Mouse (Mus musculus): ENCODE measurements around the gene Hils1. TPM values are rescaled to one million over a fixed set of nuclear protein-coding genes. Genes with fewer than 3 reads are reported as not detected.
A peak's percentile ranks its signal among the peaks of the same experiment; 100 is the strongest.

The Hils1 gene
- polyA plus RNA-seq, 1 experiment from 2014 or later: not detected

DNA sequence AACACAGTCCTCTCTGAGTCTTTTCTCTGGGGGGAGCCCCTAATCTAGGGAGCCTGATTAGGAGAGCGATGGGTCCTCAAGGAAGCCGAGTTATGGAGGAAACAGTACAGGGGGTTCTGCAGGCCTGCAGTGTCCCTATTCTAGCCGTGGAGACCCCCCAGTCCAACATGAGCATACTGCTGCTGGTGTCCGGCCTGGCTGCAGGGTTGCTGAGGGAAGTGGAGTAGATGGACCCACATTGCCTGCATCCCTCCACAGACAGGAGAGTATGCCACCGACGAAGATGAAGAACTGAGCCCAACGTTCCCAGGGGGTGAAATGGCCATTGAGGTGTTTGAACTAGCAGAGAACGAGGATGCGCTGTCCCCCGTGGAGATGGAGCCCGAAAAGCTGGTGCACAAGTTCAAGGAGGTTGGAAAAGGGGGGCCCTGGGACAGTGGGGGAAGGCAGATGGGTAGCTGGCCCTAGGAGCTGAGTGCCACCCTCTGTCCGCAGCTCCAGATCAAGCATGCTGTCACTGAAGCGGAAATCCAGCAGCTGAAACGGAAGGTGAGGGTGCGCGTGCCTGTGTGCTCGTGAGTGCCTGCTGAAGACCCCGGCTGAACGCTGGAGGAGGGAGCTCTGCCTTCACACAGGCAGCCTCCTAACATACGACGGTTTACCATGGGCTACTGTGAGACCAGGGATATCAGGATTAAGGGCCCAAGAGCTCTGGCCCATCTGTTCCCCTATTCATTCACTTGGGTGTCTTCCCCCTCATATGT is 34.4 kb downstream of the Hils1 start:
- Histone ChIP-seq H3K9me3 (replicated peaks; ENCODE audit: control insufficient read depth, low read length) (no peaks in the 10 kb centered on the region), H3K4me2 (ENCODE audit: low read depth, low read length) (no peak overlapping the region), H3K36me3 (replicated peaks; ENCODE audit: control insufficient read depth, insufficient read depth, low read depth, low read length) (peaks cover 18% of the 10 kb centered on the region), H3K4me3 (ENCODE audit: low read depth, low read length) (no peak overlapping the region), H3K4me1 (ENCODE audit: control insufficient read depth, insufficient read depth, low read length) (peaks cover 5% of the 10 kb centered on the region), H3K9ac (replicated peaks; ENCODE audit: low read length) (no peak overlapping the region), H3K27ac (replicated peaks; ENCODE audit: low read depth, low read length) (no peak overlapping the region), H3K27me3 (ENCODE audit: control insufficient read depth, insufficient read depth, low read length) (no peaks in the 10 kb centered on the region)
- DNase-seq (ENCODE audit: low spot score) (no peak), ATAC-seq (replicated peaks; ENCODE audit: insufficient number of reproducible peaks, low FRiP score, low TSS enrichment, low read depth) (no peak)
- 87% methylated on average over 21 of the region's 21 CpGs for WGBS

DNA sequence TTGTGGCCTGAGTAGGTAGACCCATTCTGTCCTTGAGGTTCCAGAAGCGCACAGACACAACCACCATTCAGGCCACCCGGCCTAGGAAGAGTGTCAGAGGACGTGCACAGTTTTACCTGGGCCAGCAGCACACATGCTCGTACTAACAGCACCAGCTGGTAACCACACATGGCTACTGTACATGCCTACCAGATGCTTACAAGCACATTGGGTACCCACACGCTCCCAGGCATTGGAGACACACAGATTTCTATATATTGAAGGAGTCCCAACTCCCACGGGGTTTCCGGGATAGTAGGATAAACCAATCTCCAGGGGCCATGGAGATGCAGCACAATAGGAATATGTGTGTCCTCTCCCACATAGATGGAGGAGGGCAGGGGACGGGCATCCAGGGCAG is 35.3 kb downstream of the Hils1 start:
- Histone ChIP-seq H3K36me3 (replicated peaks; ENCODE audit: control insufficient read depth, insufficient read depth, low read depth, low read length) (peaks cover 15% of the 10 kb centered on the region), H3K4me1 (ENCODE audit: control insufficient read depth, insufficient read depth, low read length) (peaks cover 5% of the 10 kb centered on the region), H3K9ac (replicated peaks; ENCODE audit: low read length) (no peak overlapping the region), H3K9me3 (replicated peaks; ENCODE audit: control insufficient read depth, low read length) (no peaks in the 10 kb centered on the region), H3K27me3 (ENCODE audit: control insufficient read depth, insufficient read depth, low read length) (no peaks in the 10 kb centered on the region), H3K4me2 (ENCODE audit: low read depth, low read length) (no peak overlapping the region), H3K4me3 (ENCODE audit: low read depth, low read length) (no peak overlapping the region), H3K27ac (replicated peaks; ENCODE audit: low read depth, low read length) (no peak overlapping the region)
- DNase-seq (ENCODE audit: low spot score) (no peak), ATAC-seq (replicated peaks; ENCODE audit: insufficient number of reproducible peaks, low FRiP score, low TSS enrichment, low read depth) (no peak)
- 95% methylated on average over 8 of the region's 8 CpGs for WGBS

DNA sequence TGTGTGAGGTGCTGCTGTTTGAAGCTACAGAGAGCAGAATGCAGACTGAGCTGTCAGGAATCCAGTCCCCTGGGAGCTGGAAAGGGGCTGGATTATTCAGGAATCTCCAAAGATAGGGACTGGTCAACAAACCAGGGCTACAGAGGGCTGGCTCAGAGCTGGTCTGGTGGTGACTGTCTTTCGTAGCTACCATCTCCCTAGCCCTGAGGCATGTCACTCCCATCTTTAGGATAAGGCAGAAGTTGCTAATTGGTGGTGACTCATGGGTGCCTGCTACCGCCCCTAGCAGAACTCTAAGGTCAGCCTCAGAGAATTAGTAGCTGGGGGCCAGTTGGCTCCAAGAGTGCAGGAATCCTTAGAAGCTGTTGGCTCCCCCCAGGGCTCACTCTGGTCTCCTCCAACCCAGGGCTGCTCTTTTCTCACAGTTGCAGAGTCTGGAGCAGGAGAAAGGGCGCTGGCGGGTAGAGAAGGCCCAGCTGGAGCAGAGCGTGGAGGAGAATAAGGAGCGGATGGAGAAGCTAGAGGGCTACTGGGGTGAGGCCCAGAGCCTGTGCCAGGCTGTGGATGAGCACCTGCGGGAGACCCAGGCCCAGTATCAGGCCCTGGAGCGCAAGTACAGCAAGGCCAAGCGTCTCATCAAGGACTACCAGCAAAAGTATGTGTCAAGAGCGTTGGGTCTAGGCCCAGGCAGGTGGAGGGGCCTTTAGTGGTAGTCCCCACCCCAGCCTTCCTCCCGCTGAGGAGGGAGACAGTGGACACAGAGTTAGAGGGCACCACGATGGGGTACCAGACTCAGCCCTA is 36.9 kb downstream of the Hils1 start:
- H3K9me3 ChIP-seq (replicated peaks; ENCODE audit: control insufficient read depth, low read length): no peaks in the 10 kb centered on the region
- peaks cover 10% of the 10 kb centered on the region for H3K36me3 ChIP-seq (replicated peaks; ENCODE audit: control insufficient read depth, insufficient read depth, low read depth, low read length)
- H3K27me3 ChIP-seq (ENCODE audit: control insufficient read depth, insufficient read depth, low read length): no peaks in the 10 kb centered on the region
- H3K9ac ChIP-seq (replicated peaks; ENCODE audit: low read length): no peak overlapping the region
- DNase-seq (ENCODE audit: low spot score): no peak
- 86% methylated on average over 12 of the region's 12 CpGs for WGBS
- no peak overlapping the region for H3K27ac ChIP-seq (replicated peaks; ENCODE audit: low read depth, low read length)
- H3K4me2 ChIP-seq (ENCODE audit: low read depth, low read length): no peak overlapping the region
- peaks cover 7% of the 10 kb centered on the region for H3K4me1 ChIP-seq (ENCODE audit: control insufficient read depth, insufficient read depth, low read length)
- no peak overlapping the region for H3K4me3 ChIP-seq (ENCODE audit: low read depth, low read length)
- no peak for ATAC-seq (replicated peaks; ENCODE audit: insufficient number of reproducible peaks, low FRiP score, low TSS enrichment, low read depth)

DNA sequence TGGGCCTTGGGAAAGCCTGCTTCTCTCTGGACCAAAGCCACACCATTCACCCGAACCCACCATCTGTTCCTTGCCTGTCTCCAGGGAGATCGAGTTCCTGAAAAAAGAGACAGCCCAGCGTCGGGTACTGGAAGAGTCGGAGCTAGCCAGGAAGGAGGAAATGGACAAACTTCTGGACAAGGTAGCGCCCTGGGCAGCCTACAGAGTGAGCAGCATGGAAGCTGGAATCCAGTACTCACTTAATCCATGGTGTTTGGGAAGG is 37.5 kb downstream of the Hils1 start:
- Histone ChIP-seq H3K27ac (replicated peaks; ENCODE audit: low read depth, low read length) (no peak overlapping the region), H3K9me3 (replicated peaks; ENCODE audit: control insufficient read depth, low read length) (no peaks in the 10 kb centered on the region), H3K4me3 (ENCODE audit: low read depth, low read length) (no peak overlapping the region), H3K4me2 (ENCODE audit: low read depth, low read length) (no peak overlapping the region), H3K9ac (replicated peaks; ENCODE audit: low read length) (no peak overlapping the region), H3K4me1 (ENCODE audit: control insufficient read depth, insufficient read depth, low read length) (peaks cover 7% of the 10 kb centered on the region), H3K27me3 (ENCODE audit: control insufficient read depth, insufficient read depth, low read length) (no peaks in the 10 kb centered on the region), H3K36me3 (replicated peaks; ENCODE audit: control insufficient read depth, insufficient read depth, low read depth, low read length) (peaks cover 10% of the 10 kb centered on the region)
- no peak for ATAC-seq (replicated peaks; ENCODE audit: insufficient number of reproducible peaks, low FRiP score, low TSS enrichment, low read depth)
- DNase-seq (ENCODE audit: low spot score): no peak
- 65% methylated on average over 6 of the region's 6 CpGs for WGBS

- H3K4me2 ChIP-seq (ENCODE audit: low read depth, low read length): peak overlapping the region; percentile 68
- DNase-seq (ENCODE audit: low spot score): peak; percentile 44
- H3K9me3 ChIP-seq (replicated peaks; ENCODE audit: control insufficient read depth, low read length): no peaks in the 10 kb centered on the region
- 30% methylated on average over 4 of the region's 4 CpGs for WGBS
- no peaks in the 10 kb centered on the region for H3K27me3 ChIP-seq (ENCODE audit: control insufficient read depth, insufficient read depth, low read length)
- no peak for ATAC-seq (replicated peaks; ENCODE audit: insufficient number of reproducible peaks, low FRiP score, low TSS enrichment, low read depth)
- H3K27ac ChIP-seq (replicated peaks; ENCODE audit: low read depth, low read length): no peak overlapping the region
- peaks cover 2% of the 10 kb centered on the region for H3K4me1 ChIP-seq (ENCODE audit: control insufficient read depth, insufficient read depth, low read length)
- peaks cover 10% of the 10 kb centered on the region for H3K36me3 ChIP-seq (replicated peaks; ENCODE audit: control insufficient read depth, insufficient read depth, low read depth, low read length)
- peak overlapping the region; percentile 39; the same call in 1 of the 2 replicates for H3K9ac ChIP-seq (replicated peaks; ENCODE audit: low read length)
- peak overlapping the region; percentile 36; the same call in 1 of the 2 replicates for H3K4me3 ChIP-seq (ENCODE audit: low read depth, low read length)
Measured at GRCm38 (mm10) chr11:95006038-95006437, 38.6 kb downstream of the Hils1 start.

DNA sequence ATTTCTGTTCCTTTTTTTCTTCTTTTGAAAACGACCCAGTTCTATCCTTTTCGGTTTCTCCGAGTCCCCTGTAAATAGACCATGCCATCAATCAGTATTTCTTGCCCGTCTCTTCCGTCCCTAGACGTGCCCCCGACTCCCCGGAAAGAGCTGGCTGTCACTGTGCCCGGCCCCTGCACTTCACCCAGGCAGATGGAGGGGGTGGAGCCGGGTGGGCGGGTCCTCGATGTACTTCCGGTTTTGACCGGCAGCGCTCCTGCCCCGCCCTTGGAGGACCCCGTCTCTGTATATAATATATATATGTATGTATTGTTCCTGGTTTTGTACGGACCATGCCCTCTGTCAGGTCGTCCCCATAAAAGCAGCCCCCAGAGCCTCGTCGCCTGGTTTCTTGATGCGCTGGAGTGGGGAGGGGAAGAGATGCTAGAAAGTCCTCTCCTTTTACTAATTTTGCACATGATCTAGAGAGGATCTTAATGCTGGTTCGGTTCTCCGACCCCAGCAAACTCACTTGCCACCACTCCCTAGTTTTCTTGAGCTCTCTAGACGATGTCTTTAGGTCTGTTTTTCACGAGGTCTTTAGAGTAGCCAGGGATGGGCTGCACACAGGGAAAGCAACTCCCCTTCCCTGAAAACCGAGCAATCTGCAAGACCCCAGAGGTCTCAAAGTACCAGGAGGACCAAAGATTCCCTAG is 39.3 kb downstream of the Hils1 start:
- ATAC-seq (replicated peaks; ENCODE audit: insufficient number of reproducible peaks, low FRiP score, low TSS enrichment, low read depth) (peak; percentile 9), DNase-seq (ENCODE audit: low spot score) (peak; percentile 84)
- Histone ChIP-seq H3K4me2 (ENCODE audit: low read depth, low read length) (peak overlapping the region; percentile 68), H3K36me3 (replicated peaks; ENCODE audit: control insufficient read depth, insufficient read depth, low read depth, low read length) (peaks cover 10% of the 10 kb centered on the region), H3K4me3 (ENCODE audit: low read depth, low read length) (peak overlapping the region; percentile 36), H3K27me3 (ENCODE audit: control insufficient read depth, insufficient read depth, low read length) (no peaks in the 10 kb centered on the region), H3K9ac (replicated peaks; ENCODE audit: low read length) (peak overlapping the region; percentile 70), H3K27ac (replicated peaks; ENCODE audit: low read depth, low read length) (peak overlapping the region; percentile 59; the same call in 1 of the 2 replicates), H3K9me3 (replicated peaks; ENCODE audit: control insufficient read depth, low read length) (no peaks in the 10 kb centered on the region), H3K4me1 (ENCODE audit: control insufficient read depth, insufficient read depth, low read length) (peaks cover 5% of the 10 kb centered on the region)
- 2% methylated on average over 27 of the region's 27 CpGs for WGBS

- DNase-seq (ENCODE audit: low spot score): no peak
- Histone ChIP-seq H3K4me2 (ENCODE audit: low read depth, low read length) (no peak overlapping the region), H3K4me1 (ENCODE audit: control insufficient read depth, insufficient read depth, low read length) (peaks cover 5% of the 10 kb centered on the region), H3K27ac (replicated peaks; ENCODE audit: low read depth, low read length) (no peak overlapping the region), H3K9me3 (replicated peaks; ENCODE audit: control insufficient read depth, low read length) (no peaks in the 10 kb centered on the region), H3K4me3 (ENCODE audit: low read depth, low read length) (no peak overlapping the region), H3K27me3 (ENCODE audit: control insufficient read depth, insufficient read depth, low read length) (no peaks in the 10 kb centered on the region), H3K36me3 (replicated peaks; ENCODE audit: control insufficient read depth, insufficient read depth, low read depth, low read length) (peaks cover 4% of the 10 kb centered on the region), H3K9ac (replicated peaks; ENCODE audit: low read length) (no peak overlapping the region; the same call in 1 of the 2 replicates)
- ATAC-seq (replicated peaks; ENCODE audit: insufficient number of reproducible peaks, low FRiP score, low TSS enrichment, low read depth): no peak
- WGBS: 62% methylated on average over 3 of the region's 3 CpGs
Measured at GRCm38 (mm10) chr11:95007418-95007817, 40.0 kb downstream of the Hils1 start.
